Mouse (Mus musculus) stomach, postnatal 0 days (tissue): ENCODE measurements around the gene B020004J07Rik. TPM values are rescaled to one million over a fixed set of nuclear protein-coding genes. Genes with fewer than 3 reads are reported as not detected.

ENCODE experiments used
- ATAC-seq: fragments of 200-750 bp; cut with Nextera tagmentation; 2 replicates; pipeline ENCODE4 v1.8.0; 2017; ENCODE audit not compliant: low FRiP score, low TSS enrichment
- DNase-seq: peaks from one replicate; pipeline ENCODE4 v3.0.0-alpha.2; 2016; ENCODE audit warnings: low spot score
- H3K27ac ChIP-seq: fragments of 300-500 bp; sonication (generic); replicated peaks from 2 replicates; pipeline ENCODE4 v1.5.1; 2014; ENCODE audit warnings: mild to moderate bottlenecking, control low read depth
- H3K27me3 ChIP-seq: fragments of 300-500 bp; sonication (generic); 2 replicates; pipeline ENCODE4 v1.6.1; 2014; ENCODE audit warnings: low read length; ENCODE audit not compliant: control insufficient read depth, insufficient read depth
- H3K36me3 ChIP-seq: fragments of 300-500 bp; sonication (generic); 2 replicates; pipeline ENCODE4 v1.6.1; 2014; ENCODE audit warnings: low read length, mixed read lengths; ENCODE audit not compliant: control insufficient read depth, insufficient read depth
- H3K4me1 ChIP-seq: fragments of 300-500 bp; sonication (generic); replicated peaks from 2 replicates; pipeline ENCODE4 v1.6.1; 2014; ENCODE audit warnings: antibody characterized with exemption; ENCODE audit not compliant: control insufficient read depth, insufficient read depth
- H3K4me2 ChIP-seq: fragments of 300-500 bp; sonication (generic); replicated peaks from 2 replicates; pipeline ENCODE4 v1.6.1; 2014; ENCODE audit warnings: low read depth, mild to moderate bottlenecking, control low read depth, moderate library complexity
- H3K4me3 ChIP-seq: fragments of 300-500 bp; sonication (generic); 2 replicates; pipeline ENCODE4 v1.5.1; 2014; ENCODE audit warnings: low read depth, low read length, control low read depth
- H3K9ac ChIP-seq: fragments of 300-500 bp; sonication (generic); 2 replicates; pipeline ENCODE4 v1.6.1; 2014; ENCODE audit warnings: mild to moderate bottlenecking, low read length, control low read depth, mixed read lengths
- H3K9me3 ChIP-seq: fragments of 300-500 bp; sonication (generic); 2 replicates; pipeline ENCODE4 v1.6.1; 2016; ENCODE audit warnings: low read length; ENCODE audit not compliant: control insufficient read depth
- CTCF ChIP-seq: IDR thresholded peaks from 2 replicates; pipeline ENCODE4 v1.5.1; 2016; ENCODE audit warnings: antibody characterized with exemption, low read depth, mild to moderate bottlenecking, moderate library complexity
- EP300 ChIP-seq: optimal IDR thresholded peaks from 2 replicates; pipeline ENCODE3; 2016; ENCODE audit warnings: antibody characterized with exemption
- WGBS: fragments of 180-500 bp; shearing (Covaris S2); extraction: QIAGEN DNeasy Blood & Tissue Kit; methylation state at CpG from one replicate; pipeline ENCODE4 v1.1.7; 2014; 5-methylcytosine and 5-hydroxymethylcytosine counted together
- polyA plus RNA-seq: library from polyadenylated mRNA; unstranded; fragments of >200 nt; fragmentation: Nextera tagmentation; extraction: Ambion mirVana; gene quantifications from 2 replicates; pipeline ENCODE4 v1.2.1, GENCODE M21; 2015

The B020004J07Rik gene
- polyA plus RNA-seq, 1 experiment from 2014 or later, result not detected

- Histone ChIP-seq H3K27me3 (no peaks in the 10 kb centered on the region), H3K4me2 (no peak overlapping the region), H3K9ac (no peak overlapping the region), H3K9me3 (no peaks in the 10 kb centered on the region), H3K4me1 (no peaks in the 10 kb centered on the region), H3K4me3 (no peak overlapping the region), H3K36me3 (no peaks in the 10 kb centered on the region), H3K27ac (no peak overlapping the region)
- WGBS, result 35% methylated on average over 6 of the region's 6 CpGs
- ATAC-seq (no peak), DNase-seq (no peak)
- TF ChIP-seq CTCF (peak; percentile 66), EP300 (no peak)
These were observed 17.1 kb upstream of the B020004J07Rik start for GRCm38 (mm10) chr4:101860873-101861272.

- Histone ChIP-seq H3K4me3 (no peak overlapping the region), H3K4me1 (no peaks in the 10 kb centered on the region), H3K4me2 (no peak overlapping the region), H3K27ac (no peak overlapping the region), H3K9ac (no peak overlapping the region), H3K36me3 (no peaks in the 10 kb centered on the region), H3K27me3 (no peaks in the 10 kb centered on the region), H3K9me3 (0 out of 2 replicates have a peak, but pooled peaks cover 7% of the 10 kb centered on the region)
- ATAC-seq (no peak), DNase-seq (no peak)
- TF ChIP-seq CTCF, result peak; percentile 22; the same call in 1 of the 2 replicates
- TF ChIP-seq EP300, result no peak
- WGBS, result 67% methylated on average over 2 of the region's 2 CpGs
These were observed 7.1 kb upstream of the B020004J07Rik start for GRCm38 (mm10) chr4:101850908-101851307.

Other genes with a start within 250 kb of the B020004J07Rik start
- 87.9 and 89.5 TPM in 2 replicates for gene Leprot, start 196.3 kb downstream of the B020004J07Rik start, polyA plus RNA-seq
- gene Lepr, start 126.6 kb downstream of the B020004J07Rik start, polyA plus RNA-seq, result 4.5 and 4.9 TPM in 2 replicates
- not detected in 2 replicates for gene C130073F10Rik, start 49.8 kb upstream of the B020004J07Rik start, polyA plus RNA-seq
- gene Gm12800, start 65.1 kb upstream of the B020004J07Rik start, polyA plus RNA-seq, result not detected in 2 replicates
- not detected in 2 replicates for gene Gm12794, start 96.4 kb upstream of the B020004J07Rik start, polyA plus RNA-seq
- not detected in 2 replicates for gene Gm12790, start 137.0 kb upstream of the B020004J07Rik start, polyA plus RNA-seq
- not detected in 2 replicates for gene Gm12789, start 142.6 kb upstream of the B020004J07Rik start, polyA plus RNA-seq
- gene Pde4b, start 243.5 kb upstream of the B020004J07Rik start, polyA plus RNA-seq, result 9.1 and 10.9 TPM in 2 replicates